Mouse (Mus musculus): ENCODE measurements at regions not wholly inside any gene's neighbourhood (a gene's known extent, or its start where the extent isn't known, plus 50 kb on each side); places are given as distances from the start of the nearest gene placed in this dataset.
A peak's percentile ranks its signal among the peaks of the same experiment; 100 is the strongest.

DNA sequence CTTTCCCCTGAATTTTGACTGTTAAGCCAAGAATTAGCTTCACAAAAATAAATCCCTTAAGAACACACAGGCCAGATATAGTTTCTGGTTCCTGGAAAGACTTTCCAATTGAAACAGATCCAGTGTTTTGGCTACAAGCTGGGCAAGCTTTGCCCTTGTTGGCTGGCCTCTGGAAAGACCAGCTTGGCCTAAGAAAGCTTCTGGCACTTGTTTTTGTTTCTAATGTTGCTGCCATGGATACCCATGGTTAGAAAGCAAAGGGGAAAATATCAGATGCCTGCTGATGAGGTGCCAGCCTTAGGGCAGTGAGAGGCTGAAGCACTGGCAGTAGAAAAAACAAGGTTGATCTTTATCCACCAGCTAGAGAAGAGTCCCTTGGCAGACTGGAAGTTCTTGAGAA, 228.2 kb downstream of the Klhl13 start:
- DNase-seq = peak; percentile 12 to 21

- no peak for DNase-seq
Measured at GRCm38 (mm10) chrX:23095867-23096266, 269.0 kb downstream of the Klhl13 start.

DNA sequence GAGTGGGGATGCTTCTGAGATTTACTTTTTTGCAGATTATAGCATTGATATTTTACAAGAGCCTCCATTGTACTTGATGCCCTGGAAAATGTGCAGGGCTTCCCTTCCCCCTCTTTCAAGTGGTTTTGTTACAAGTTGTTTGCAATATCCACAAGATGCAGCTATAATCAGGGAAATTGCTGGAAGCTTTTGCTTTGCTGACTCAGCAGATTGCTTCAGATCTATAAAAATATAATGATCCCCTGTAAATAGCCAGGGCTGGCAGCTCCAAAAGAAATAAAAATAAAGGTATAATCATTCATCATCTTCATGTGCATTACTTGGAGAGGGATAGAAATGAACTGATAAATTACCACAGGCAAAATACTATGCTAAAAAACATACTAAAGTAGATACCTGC, 272.1 kb downstream of the Klhl13 start:
- no peak for DNase-seq

- DNase-seq = no peak
Measured at GRCm38 (mm10) chrX:23066432-23066831, 298.4 kb downstream of the Klhl13 start.

DNA sequence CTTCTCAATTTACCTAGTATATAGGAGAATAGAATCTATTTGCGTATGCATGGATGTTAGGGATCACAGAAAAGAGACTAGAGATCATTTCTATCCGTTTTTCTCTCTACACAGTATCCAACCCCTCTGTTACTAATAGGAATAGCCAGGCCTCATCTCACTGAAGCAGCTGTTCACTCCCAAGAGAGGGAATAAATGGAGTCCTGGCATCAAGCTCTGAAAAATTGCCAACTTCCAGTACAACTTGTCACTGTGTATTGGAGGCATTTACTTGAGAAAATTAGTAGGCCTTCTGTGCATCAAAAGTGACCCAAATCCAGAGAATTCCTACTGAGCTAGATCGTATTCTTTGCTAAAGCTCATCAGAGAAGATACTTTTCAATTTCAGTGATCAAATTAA, 337.3 kb downstream of the Klhl13 start:
- peak in 1 of 2 experiments; percentile 7 for DNase-seq

- no peak for DNase-seq
Measured at GRCm38 (mm10) chrX:23015562-23015961, 349.3 kb downstream of the Klhl13 start.

GRCm38 (mm10) chrX:23015118-23015517, 349.8 kb downstream of the Klhl13 start:
- no peak for DNase-seq

Data from heart, adult 18-20 months (tissue).